Mouse (Mus musculus) right cerebral cortex, postnatal 4 days (tissue): ENCODE data around the gene Plch2.
A peak's percentile ranks its signal among the peaks of the same experiment; 100 is the strongest.

Experiments used
- DNase-seq: peaks from one replicate; pipeline ENCODE4 v3.0.0-alpha.2; 2022

Gene Plch2

GRCm38 (mm10) chr4:154952461-154953241 lies 103.9 kb downstream of the Plch2 start:
- peak; percentile 47 for DNase-seq

- no peak for DNase-seq
These were observed 107.0 kb downstream of the Plch2 start for GRCm38 (mm10) chr4:154949589-154949982.

- DNase-seq = no peak
These were observed 107.5 kb downstream of the Plch2 start for GRCm38 (mm10) chr4:154948940-154949588.

- DNase-seq = peak; percentile 73
These were observed 108.3 kb downstream of the Plch2 start for GRCm38 (mm10) chr4:154948066-154948939.

GRCm38 (mm10) chr4:154946319-154946718 lies 110.3 kb downstream of the Plch2 start:
- DNase-seq = peak; percentile 61

GRCm38 (mm10) chr4:154944121-154944590 lies 112.4 kb downstream of the Plch2 start:
- peak; percentile 43 for DNase-seq

GRCm38 (mm10) chr4:154943323-154944039 lies 113.1 kb downstream of the Plch2 start:
- no peak for DNase-seq

- DNase-seq = no peak
These were observed 113.8 kb downstream of the Plch2 start for GRCm38 (mm10) chr4:154942632-154943322.

GRCm38 (mm10) chr4:154941831-154942230 lies 114.8 kb downstream of the Plch2 start:
- no peak for DNase-seq

- no peak for DNase-seq
These were observed 116.4 kb downstream of the Plch2 start for GRCm38 (mm10) chr4:154940156-154940555.

- DNase-seq = no peak
These were observed 118.8 kb downstream of the Plch2 start for GRCm38 (mm10) chr4:154937746-154938145.

GRCm38 (mm10) chr4:154936542-154937255 lies 119.9 kb downstream of the Plch2 start:
- no peak for DNase-seq

- DNase-seq = no peak
These were observed 120.8 kb downstream of the Plch2 start for GRCm38 (mm10) chr4:154935788-154936187.

GRCm38 (mm10) chr4:154934800-154935199 lies 121.8 kb downstream of the Plch2 start:
- DNase-seq = no peak

GRCm38 (mm10) chr4:154933306-154933907 lies 123.2 kb downstream of the Plch2 start:
- DNase-seq = no peak
